Mouse (Mus musculus): ENCODE measurements around the gene Zfp94. TPM values are rescaled to one million over a fixed set of nuclear protein-coding genes. Genes with fewer than 3 reads are reported as not detected.

Gene Zfp94
- polyA plus RNA-seq, 1 experiment from 2014 or later = 9.0 TPM

- H3K4me2 ChIP-seq (ENCODE audit: low read depth, low read length) = no peak within 1 kb of the TSS
- H3K36me3 ChIP-seq (ENCODE audit: control insufficient read depth, insufficient read depth, low read length) = no peaks in the 10 kb centered on the region
- no peaks in the 10 kb centered on the region for H3K4me1 ChIP-seq (ENCODE audit: control insufficient read depth, insufficient read depth, low read length)
- ATAC-seq (ENCODE audit: insufficient read depth, low FRiP score) = no peak
- H3K27me3 ChIP-seq (ENCODE audit: control insufficient read depth, insufficient read depth, low read length) = no peaks in the 10 kb centered on the region
- H3K9me3 ChIP-seq (replicated peaks; ENCODE audit: control insufficient read depth, low read length) = no peaks in the 10 kb centered on the region
- H3K27ac ChIP-seq (ENCODE audit: low read length) = no peak within 1 kb of the TSS
- H3K9ac ChIP-seq (ENCODE audit: low read length) = peak within 1 kb of the TSS; percentile 7; the same call in 1 of the 2 replicates
- WGBS = 42% methylated on average over 6 of the region's 6 CpGs
- H3K4me3 ChIP-seq (replicated peaks; ENCODE audit: low read length) = no peak within 1 kb of the TSS
Observed at GRCm38 (mm10) chr7:24348896-24349295, 32.4 kb upstream of the Zfp94 start, which contains the start of gene Lypd5. Gene Lypd5 (plus strand): TSS chr7:24349196.

GRCm38 (mm10) chr7:24346444-24346843 lies 30.0 kb upstream of the Zfp94 start:
- no peak overlapping the region for H3K4me3 ChIP-seq (replicated peaks; ENCODE audit: low read length)
- 62% methylated on average over 5 of the region's 5 CpGs for WGBS
- ATAC-seq (ENCODE audit: insufficient read depth, low FRiP score) = no peak

DNA sequence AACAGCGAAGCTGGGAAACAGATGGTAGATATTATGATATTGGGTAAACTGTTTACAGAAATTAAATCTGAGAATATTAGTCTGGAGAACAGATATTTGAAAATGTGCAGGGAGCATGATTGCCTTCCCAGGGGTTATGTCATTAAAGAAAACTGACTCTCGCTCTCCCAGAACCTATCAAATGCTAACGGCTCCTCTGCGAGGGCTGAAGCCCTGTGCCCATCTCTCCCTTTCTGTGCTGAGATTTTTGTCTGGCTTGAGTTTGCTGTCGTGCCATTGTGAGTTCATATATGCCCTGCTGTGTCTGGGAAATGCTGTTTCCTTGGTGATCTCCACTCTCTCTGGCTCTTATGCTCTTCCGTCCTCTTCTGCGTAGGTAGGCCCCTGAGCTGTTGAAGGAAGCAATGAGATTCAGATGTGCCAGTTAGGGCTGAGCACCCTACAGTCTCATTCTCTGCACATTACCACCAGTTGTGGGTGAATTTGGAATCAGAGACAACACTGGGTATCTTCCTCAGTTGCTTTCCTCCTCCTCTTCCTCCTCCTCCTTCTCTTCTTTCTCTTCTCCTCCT lies 27.3 kb upstream of the Zfp94 start:
- H3K36me3 ChIP-seq (ENCODE audit: control insufficient read depth, insufficient read depth, low read length) = no peaks in the 10 kb centered on the region
- H3K4me2 ChIP-seq (ENCODE audit: low read depth, low read length) = no peak overlapping the region
- no peak overlapping the region for H3K4me3 ChIP-seq (replicated peaks; ENCODE audit: low read length)
- no peak for ATAC-seq (ENCODE audit: insufficient read depth, low FRiP score)
- 0 out of 2 replicates have a peak overlapping the region, but pooled peaks have one; percentile 19 for H3K9ac ChIP-seq (ENCODE audit: low read length)
- H3K27me3 ChIP-seq (ENCODE audit: control insufficient read depth, insufficient read depth, low read length) = no peaks in the 10 kb centered on the region
- H3K27ac ChIP-seq (ENCODE audit: low read length) = no peak overlapping the region
- 54% methylated on average over 7 of the region's 7 CpGs for WGBS
- no peaks in the 10 kb centered on the region for H3K4me1 ChIP-seq (ENCODE audit: control insufficient read depth, insufficient read depth, low read length)
- H3K9me3 ChIP-seq (replicated peaks; ENCODE audit: control insufficient read depth, low read length) = no peaks in the 10 kb centered on the region

More at GRCm38 (mm10) chr7:24346444-24346843, 30.0 kb upstream of the Zfp94 start:
- no peaks in the 10 kb centered on the region for H3K4me1 ChIP-seq (ENCODE audit: control insufficient read depth, insufficient read depth, low read length)
- no peaks in the 10 kb centered on the region for H3K27me3 ChIP-seq (ENCODE audit: control insufficient read depth, insufficient read depth, low read length)
- H3K27ac ChIP-seq (ENCODE audit: low read length) = no peak overlapping the region
- no peak overlapping the region for H3K4me2 ChIP-seq (ENCODE audit: low read depth, low read length)
- H3K9me3 ChIP-seq (replicated peaks; ENCODE audit: control insufficient read depth, low read length) = no peaks in the 10 kb centered on the region
- no peak overlapping the region for H3K9ac ChIP-seq (ENCODE audit: low read length)
- no peaks in the 10 kb centered on the region for H3K36me3 ChIP-seq (ENCODE audit: control insufficient read depth, insufficient read depth, low read length)

- no peaks in the 10 kb centered on the region for H3K4me1 ChIP-seq (ENCODE audit: control insufficient read depth, insufficient read depth, low read length)
- H3K4me2 ChIP-seq (ENCODE audit: low read depth, low read length) = no peak overlapping the region
- no peak for ATAC-seq (ENCODE audit: insufficient read depth, low FRiP score)
- H3K4me3 ChIP-seq (replicated peaks; ENCODE audit: low read length) = no peak overlapping the region
- H3K36me3 ChIP-seq (ENCODE audit: control insufficient read depth, insufficient read depth, low read length) = no peaks in the 10 kb centered on the region
- WGBS = 42% methylated on average over 2 of the region's 2 CpGs
- H3K9me3 ChIP-seq (replicated peaks; ENCODE audit: control insufficient read depth, low read length) = no peaks in the 10 kb centered on the region
- peaks cover 3% of the 10 kb centered on the region; the same call in 1 of the 2 replicates for H3K27me3 ChIP-seq (ENCODE audit: control insufficient read depth, insufficient read depth, low read length)
- no peak overlapping the region for H3K9ac ChIP-seq (ENCODE audit: low read length)
- H3K27ac ChIP-seq (ENCODE audit: low read length) = no peak overlapping the region
Observed at GRCm38 (mm10) chr7:24338241-24338640, 21.8 kb upstream of the Zfp94 start.

GRCm38 (mm10) chr7:24335699-24336309 lies 19.3 kb upstream of the Zfp94 start:
- Histone ChIP-seq H3K9me3 (replicated peaks; ENCODE audit: control insufficient read depth, low read length) (no peaks in the 10 kb centered on the region), H3K9ac (ENCODE audit: low read length) (no peak overlapping the region), H3K27me3 (ENCODE audit: control insufficient read depth, insufficient read depth, low read length) (peaks cover 3% of the 10 kb centered on the region; the same call in 1 of the 2 replicates), H3K27ac (ENCODE audit: low read length) (no peak overlapping the region), H3K4me2 (ENCODE audit: low read depth, low read length) (no peak overlapping the region), H3K4me1 (ENCODE audit: control insufficient read depth, insufficient read depth, low read length) (no peaks in the 10 kb centered on the region), H3K4me3 (replicated peaks; ENCODE audit: low read length) (no peak overlapping the region), H3K36me3 (ENCODE audit: control insufficient read depth, insufficient read depth, low read length) (no peaks in the 10 kb centered on the region)
- ATAC-seq (ENCODE audit: insufficient read depth, low FRiP score) = no peak
- WGBS = 11% methylated on average over 5 of the region's 5 CpGs

DNA sequence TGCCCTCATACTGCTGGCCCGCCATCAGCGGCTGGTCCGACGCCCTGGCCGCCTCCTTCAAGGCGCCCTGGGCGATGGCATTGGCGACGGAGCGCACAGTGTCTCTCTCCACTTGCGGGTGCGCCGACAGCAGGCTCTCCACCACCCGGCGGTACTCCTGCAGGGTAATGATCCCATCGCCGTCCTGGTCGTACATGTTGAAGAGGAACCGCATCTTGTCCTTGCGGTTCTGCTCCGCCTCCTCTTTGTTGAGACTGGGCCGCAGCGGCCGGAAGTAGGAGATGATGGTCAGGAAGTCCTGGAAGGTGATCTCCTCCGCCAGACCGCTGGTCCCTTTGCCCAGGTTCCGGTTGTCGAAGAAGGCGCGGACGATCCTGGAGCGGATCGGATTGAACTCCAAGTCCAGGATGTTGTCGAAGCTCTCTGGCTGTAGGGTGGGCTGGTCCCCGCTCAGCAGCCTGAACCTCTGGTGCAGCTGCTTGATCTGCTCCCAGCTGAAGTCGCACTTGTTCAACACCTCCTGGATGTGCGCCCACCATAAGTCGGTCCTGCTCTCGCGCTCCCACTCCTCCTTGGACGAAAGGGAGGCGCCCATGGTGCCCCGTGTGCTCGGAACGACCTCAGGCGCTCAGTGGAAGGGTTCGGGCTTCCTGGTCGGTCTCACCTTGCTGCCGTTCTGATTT lies 17.0 kb upstream of the Zfp94 start, which contains the start of gene Tescl:
Tescl (minus strand) TSS at position 633 of the 683 bp plus-strand sequence.
- H3K4me2 ChIP-seq (ENCODE audit: low read depth, low read length) = peak within 1 kb of the TSS; percentile 35
- 0 out of 2 replicates have a peak within 1 kb of the TSS, but pooled peaks have one; percentile 11 for H3K4me3 ChIP-seq (replicated peaks; ENCODE audit: low read length)
- 37% methylated on average over 49 of the region's 49 CpGs for WGBS
- 0 out of 2 replicates have a peak within 1 kb of the TSS, but pooled peaks have one; percentile 45 for H3K9ac ChIP-seq (ENCODE audit: low read length)
- no peaks in the 10 kb centered on the region for H3K4me1 ChIP-seq (ENCODE audit: control insufficient read depth, insufficient read depth, low read length)
- ATAC-seq (ENCODE audit: insufficient read depth, low FRiP score) = no peak
- no peak within 1 kb of the TSS for H3K27ac ChIP-seq (ENCODE audit: low read length)
- no peaks in the 10 kb centered on the region for H3K9me3 ChIP-seq (replicated peaks; ENCODE audit: control insufficient read depth, low read length)
- no peaks in the 10 kb centered on the region for H3K36me3 ChIP-seq (ENCODE audit: control insufficient read depth, insufficient read depth, low read length)
- H3K27me3 ChIP-seq (ENCODE audit: control insufficient read depth, insufficient read depth, low read length) = peaks cover 3% of the 10 kb centered on the region; the same call in 1 of the 2 replicates

GRCm38 (mm10) chr7:24327281-24327975 lies 11.0 kb upstream of the Zfp94 start:
- H3K27ac ChIP-seq (ENCODE audit: low read length) = no peak overlapping the region
- peaks cover 10% of the 10 kb centered on the region; the same call in 1 of the 2 replicates for H3K9me3 ChIP-seq (replicated peaks; ENCODE audit: control insufficient read depth, low read length)
- H3K36me3 ChIP-seq (ENCODE audit: control insufficient read depth, insufficient read depth, low read length) = no peaks in the 10 kb centered on the region
- no peak overlapping the region for H3K4me3 ChIP-seq (replicated peaks; ENCODE audit: low read length)
- no peak overlapping the region for H3K4me2 ChIP-seq (ENCODE audit: low read depth, low read length)
- H3K9ac ChIP-seq (ENCODE audit: low read length) = no peak overlapping the region
- ATAC-seq (ENCODE audit: insufficient read depth, low FRiP score) = peak; percentile 63; the same call in 1 of the 2 replicates
- H3K27me3 ChIP-seq (ENCODE audit: control insufficient read depth, insufficient read depth, low read length) = no peaks in the 10 kb centered on the region
- H3K4me1 ChIP-seq (ENCODE audit: control insufficient read depth, insufficient read depth, low read length) = peaks cover 2% of the 10 kb centered on the region; the same call in 1 of the 2 replicates
- WGBS = 66% methylated on average over 14 of the region's 14 CpGs

- Histone ChIP-seq H3K4me2 (ENCODE audit: low read depth, low read length) (peak overlapping the region; percentile 56), H3K27ac (ENCODE audit: low read length) (no peak overlapping the region)
Observed at GRCm38 (mm10) chr7:24326273-24327135, 10.0 kb upstream of the Zfp94 start.

More at GRCm38 (mm10) chr7:24326273-24327135, 10.0 kb upstream of the Zfp94 start:
- WGBS = 55% methylated on average over 20 of the region's 20 CpGs
- Histone ChIP-seq H3K9ac (ENCODE audit: low read length) (peak overlapping the region; percentile 51), H3K4me3 (replicated peaks; ENCODE audit: low read length) (peak overlapping the region; percentile 37), H3K27me3 (ENCODE audit: control insufficient read depth, insufficient read depth, low read length) (no peaks in the 10 kb centered on the region), H3K9me3 (replicated peaks; ENCODE audit: control insufficient read depth, low read length) (peaks cover 10% of the 10 kb centered on the region; the same call in 1 of the 2 replicates), H3K4me1 (ENCODE audit: control insufficient read depth, insufficient read depth, low read length) (peaks cover 2% of the 10 kb centered on the region; the same call in 1 of the 2 replicates), H3K36me3 (ENCODE audit: control insufficient read depth, insufficient read depth, low read length) (no peaks in the 10 kb centered on the region)
- no peak for ATAC-seq (ENCODE audit: insufficient read depth, low FRiP score)
